Mouse (Mus musculus) ZHBTc4 (cell line): ENCODE results near the gene Basp1.
A peak's percentile ranks its signal among the peaks of the same experiment; 100 is the strongest.

Experiments used
- DNase-seq: peaks from one replicate; pipeline ENCODE4 v3.0.0-alpha.2; 2011; ENCODE audit warnings: low read depth, low spot score

The Basp1 gene

DNA sequence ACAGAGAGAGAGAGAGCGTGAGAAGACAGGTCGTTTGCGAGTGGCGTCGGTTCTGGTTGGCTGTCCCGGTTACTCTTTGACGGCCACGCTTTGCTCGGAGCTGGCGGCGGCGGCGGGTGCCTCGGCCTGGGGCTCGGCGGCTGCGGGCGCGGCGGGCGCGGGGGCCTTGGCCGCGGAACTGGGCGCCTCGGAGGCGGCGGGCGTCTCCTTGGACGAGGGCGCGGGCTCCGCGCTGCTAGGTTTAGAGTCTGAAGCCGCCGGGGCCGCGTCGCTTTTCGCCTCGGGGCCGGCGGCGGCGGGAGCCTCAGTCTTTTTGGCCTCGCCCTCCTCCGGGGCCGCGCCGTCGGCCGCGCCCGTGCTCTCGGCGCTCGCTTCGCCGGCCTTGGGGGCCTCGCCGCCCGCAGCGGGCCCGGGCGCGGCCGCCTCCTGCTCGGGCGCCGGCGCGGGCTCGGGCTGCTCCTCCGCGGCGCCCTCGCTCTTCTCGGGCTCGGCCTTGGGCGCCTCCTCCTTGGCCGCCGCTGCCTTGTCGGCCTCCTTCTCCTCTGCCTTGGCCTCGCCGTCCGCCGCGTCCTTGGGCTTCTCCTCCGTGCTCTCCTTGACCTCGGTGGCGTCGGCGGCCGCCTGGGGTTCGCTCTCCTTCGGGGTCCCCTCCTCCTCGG lies 49.3 kb downstream of the Basp1 start:
- DNase-seq, result peak; percentile 63

DNA sequence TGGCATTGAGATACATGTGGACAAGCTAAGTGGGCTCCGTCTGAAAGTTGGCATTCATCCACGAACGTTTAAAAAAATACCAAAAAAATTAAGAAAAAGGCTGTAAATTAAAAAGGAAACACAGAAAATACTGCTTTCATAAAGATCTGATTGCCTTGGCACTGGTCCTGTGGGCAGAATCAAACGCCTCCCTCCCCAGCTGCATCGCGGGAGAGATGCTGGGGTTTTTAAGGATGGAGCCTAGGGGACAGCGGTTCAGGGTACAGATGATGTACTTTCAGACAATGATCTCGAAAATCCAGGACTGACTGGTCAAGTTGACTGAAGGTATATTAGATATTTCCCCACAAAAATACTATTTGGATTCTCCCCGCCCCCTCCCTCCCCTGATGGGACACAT lies 49.9 kb downstream of the Basp1 start:
- DNase-seq, result no peak

DNA sequence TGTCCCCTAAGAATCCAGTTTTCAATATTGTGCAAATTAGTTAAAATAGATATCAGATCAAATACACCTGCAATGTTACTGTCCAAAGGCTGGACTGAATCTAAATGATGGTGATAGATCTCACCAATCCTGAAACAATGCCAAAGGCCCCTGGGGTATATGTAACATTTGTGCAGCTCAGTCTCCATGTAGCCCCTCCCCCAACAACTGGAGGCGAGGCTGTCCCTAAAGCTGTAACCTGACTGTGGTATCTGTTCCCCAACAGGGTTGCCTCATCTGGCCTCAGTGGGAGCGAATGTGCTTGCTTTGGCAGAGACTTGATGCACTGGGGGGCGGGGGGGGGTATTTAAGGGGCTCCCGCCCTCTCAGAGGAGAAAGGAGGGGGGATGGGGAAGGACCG lies 52.7 kb downstream of the Basp1 start:
- no peak for DNase-seq

- DNase-seq, result no peak
Observed at GRCm38 (mm10) chr15:25358680-25359097, 54.9 kb downstream of the Basp1 start.

DNA sequence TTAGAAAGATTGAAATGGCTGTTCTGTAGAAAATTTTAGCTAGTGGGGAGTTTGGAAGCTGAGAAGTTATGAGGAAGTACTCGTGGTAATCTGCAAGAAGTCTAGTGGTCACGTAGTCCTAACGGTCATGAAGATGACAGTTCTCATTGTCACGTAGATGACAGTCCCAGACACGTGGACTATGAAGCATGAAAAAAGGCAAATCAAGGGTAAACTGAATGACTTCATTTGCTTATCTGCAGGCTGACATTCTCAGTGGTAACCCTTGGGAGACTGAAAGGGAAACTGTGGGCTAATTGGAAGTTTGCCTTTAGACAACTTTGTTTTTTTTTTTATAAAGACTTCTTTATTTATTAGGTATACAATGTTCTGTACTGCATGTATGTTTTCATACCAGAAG lies 58.2 kb downstream of the Basp1 start:
- DNase-seq, result no peak

DNA sequence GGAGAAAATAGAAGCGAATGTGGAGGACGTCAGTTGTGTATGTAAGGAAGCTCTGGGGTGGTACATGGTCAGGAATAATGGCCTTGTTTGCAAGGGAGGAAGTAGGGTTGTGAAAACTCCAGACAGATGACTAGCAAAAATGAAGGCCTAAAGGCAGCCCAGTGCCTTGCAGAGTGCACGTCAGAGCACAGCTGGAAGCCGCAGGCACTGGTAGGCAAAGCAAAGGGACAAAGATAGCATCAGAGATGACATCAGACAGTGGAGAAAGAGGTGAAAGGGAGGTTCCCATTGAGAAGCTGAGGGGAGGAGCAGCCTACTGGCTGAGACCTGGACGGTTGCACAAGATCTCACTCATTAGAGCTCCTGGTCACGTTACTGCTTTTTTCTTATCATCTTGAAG lies 58.8 kb downstream of the Basp1 start:
- no peak for DNase-seq

DNA sequence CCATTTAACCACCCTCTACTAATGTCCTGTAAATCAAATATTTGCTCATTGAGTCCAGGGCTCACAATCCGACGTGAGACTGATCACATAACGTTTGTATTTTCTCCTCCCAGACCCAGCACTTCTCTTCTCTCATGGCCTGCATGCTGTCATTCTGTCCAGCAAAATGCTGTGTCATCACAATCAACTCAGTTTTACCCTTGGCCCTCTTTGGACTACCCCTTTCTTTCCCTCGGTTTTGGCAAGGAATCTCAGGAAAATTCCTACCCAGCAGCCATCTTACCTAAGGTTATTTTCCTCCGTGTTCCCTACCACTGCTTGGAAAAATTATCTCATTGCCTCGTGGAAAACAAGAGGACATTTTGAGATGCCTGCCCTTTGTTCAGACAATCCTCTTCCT lies 60.1 kb downstream of the Basp1 start:
- DNase-seq, result no peak

DNA sequence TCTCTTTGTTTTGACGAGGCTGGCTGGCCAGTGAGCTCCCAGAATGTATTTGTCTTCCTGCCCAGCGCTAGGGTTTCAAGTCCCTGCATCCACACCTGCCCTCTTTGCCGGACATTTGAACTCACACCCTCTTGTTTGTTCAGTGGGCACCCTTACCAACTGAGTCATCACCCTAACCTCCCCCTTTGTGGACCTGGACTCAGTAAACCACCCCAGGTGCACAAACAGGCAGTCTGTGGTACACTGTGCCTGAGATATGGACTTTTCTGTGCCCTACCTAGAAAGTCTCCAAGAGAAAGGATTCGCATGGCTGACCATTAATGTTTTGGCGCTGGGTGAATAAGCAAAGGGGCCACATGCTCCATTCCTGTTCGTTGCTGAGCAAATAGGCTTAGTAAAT lies 70.3 kb downstream of the Basp1 start:
- no peak for DNase-seq

DNA sequence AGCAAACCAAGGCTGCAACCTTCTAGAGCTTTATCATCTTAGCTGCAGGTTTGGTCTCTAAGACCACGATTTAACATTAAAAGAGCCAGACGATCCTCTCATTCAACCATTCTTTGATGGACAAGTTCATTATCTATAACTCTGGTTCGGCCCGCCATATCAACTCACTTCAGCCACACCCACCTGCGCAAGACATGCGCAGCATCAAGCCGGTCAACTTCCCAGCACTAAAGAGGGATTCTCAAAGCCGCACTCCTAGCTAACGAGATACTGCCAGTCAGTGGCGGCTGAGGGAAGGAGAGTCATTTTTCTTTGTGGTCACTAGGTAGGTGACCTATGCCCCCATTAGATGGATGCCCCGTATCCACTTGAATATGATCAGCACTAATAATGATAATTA lies 78.3 kb downstream of the Basp1 start:
- DNase-seq, result peak; percentile 24

- DNase-seq, result peak; percentile 90
Observed at GRCm38 (mm10) chr15:25331877-25332445, 81.6 kb downstream of the Basp1 start.

DNA sequence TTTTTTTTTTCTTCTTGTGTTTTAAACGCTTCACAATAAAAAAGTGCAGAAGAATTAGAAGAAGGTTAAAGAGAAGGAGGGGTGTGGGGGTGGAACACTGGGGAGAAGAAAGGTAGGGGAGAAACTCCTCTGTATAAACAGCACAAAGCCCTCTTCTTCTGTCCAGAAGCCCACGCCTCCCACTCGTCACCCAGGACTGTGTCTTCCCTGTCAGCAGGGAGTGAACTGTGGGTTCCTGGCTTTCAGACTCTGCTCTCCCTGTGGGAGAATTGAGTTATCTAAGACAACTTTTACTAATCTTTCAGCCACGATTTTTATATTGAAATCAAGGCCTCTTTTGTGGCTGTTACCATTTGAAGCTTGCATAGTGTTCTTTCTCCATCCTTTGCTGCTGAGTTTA lies 82.6 kb downstream of the Basp1 start:
- peak; percentile 26 for DNase-seq

DNA sequence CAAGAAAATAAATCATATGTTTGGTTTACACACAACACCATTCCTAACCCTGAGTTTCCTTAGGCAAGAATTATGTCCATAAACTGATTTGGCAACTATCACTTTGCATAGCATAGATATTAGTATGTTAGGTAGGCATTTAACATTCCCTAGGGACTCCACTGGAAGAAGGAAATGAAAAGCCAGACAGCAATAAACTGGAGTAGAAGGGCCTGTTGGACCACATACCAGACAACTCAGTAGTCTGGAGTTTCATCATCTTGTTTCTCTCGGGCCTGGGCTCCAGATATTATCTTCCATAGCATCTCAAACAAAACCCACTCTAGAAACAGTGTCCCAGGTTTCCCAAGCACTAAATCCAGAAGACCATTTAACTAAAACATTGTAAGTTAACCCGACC lies 91.0 kb downstream of the Basp1 start:
- no peak for DNase-seq

DNA sequence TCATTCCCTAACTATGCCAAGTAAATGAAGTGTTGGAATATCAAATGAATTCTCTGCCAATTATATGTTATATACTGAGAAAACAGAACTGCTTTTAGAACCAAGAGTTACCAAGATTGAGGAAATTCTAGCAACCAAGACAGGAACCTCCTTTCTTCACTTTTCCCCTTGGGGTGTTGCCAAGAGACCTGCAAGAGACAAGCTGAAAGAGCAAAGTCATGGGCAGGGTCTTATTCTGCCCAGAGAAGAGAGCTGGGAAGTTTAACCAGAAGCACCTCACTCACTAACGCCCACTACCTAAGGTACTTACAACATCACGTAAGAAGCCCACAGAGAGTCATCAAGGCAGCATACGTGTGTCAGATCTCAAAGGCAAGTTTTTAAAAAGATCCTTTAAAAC lies 91.5 kb downstream of the Basp1 start:
- DNase-seq, result no peak

DNA sequence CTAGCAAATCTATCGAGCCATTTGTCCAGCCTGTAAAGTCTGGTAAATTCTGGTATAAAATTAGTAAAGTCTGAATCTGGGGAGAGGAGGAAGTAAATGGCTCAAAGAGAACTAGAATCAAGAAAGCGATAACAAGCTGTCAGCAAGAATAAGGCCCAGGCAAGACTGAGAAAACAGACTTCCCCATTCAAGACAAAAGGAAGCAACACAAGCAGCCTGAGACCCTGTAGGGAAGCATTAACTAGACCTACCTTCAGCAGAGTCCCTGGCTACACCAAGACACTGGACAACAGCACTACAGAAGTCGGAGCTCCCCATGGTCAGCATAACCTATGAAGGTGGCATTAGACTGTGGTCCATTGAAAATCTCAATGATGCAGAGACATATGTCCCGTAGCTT lies 91.9 kb downstream of the Basp1 start:
- no peak for DNase-seq

DNA sequence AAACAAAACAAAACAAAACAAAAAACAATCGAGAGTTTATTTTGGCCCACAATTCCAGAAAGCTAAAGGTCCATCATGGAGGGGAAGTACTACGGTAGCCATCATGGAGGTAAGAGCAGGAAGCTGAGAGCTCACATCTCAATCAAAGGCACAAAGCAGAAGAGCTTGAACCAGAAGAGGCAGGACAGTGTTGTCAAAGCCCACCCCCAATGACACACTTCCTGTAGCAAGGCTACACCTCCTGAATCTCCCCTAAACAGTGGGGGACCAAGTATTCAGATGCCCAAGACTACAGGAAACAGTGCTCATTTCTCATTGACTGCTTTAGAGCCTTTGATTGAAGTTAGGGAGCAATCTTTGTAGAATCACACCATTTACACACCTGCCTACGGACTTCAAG lies 99.1 kb downstream of the Basp1 start:
- DNase-seq, result no peak
